Mouse (Mus musculus) bone marrow, adult 2 months (tissue): ENCODE results near the gene Polr2g.

Experiments used
- CTCF ChIP-seq: fragments of 200-500 bp; IDR thresholded peaks from 2 replicates; pipeline ENCODE4 v1.5.1; 2011; ENCODE audit warnings: low read length, control low read depth; ENCODE audit not compliant: control insufficient read depth, insufficient read depth
- POLR2A ChIP-seq: fragments of 200-500 bp; IDR thresholded peaks from 2 replicates; pipeline ENCODE4 v1.6.1; 2011; ENCODE audit warnings: low read depth, mild to moderate bottlenecking, control low read depth, low read length, borderline replicate concordance; ENCODE audit not compliant: control insufficient read depth

DNA sequence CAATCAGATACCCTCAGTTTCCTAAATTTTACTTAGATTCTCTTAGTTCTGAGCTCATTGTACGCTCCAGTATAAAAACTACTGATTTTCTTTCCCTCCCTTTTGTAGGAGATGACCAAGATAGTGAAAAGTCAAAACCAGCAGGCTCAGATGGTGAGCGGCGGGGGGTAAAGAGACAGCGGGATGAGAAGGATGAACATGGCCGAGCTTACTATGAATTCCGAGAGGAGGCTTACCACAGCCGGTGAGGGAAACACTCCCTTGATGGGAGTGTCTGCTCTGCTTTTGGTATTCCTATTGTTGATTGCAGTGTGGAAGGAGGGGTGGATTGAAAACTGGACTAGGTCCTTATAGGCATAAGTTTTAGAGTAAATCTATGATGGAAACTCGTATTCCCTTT, 24.3 kb upstream of the Polr2g start:
- TF ChIP-seq POLR2A, result no peak
- no peak for TF ChIP-seq CTCF
